Mouse (Mus musculus): ENCODE results near the gene Nyap1.
A peak's percentile ranks its signal among the peaks of the same experiment; 100 is the strongest.

Nyap1 gene

DNA sequence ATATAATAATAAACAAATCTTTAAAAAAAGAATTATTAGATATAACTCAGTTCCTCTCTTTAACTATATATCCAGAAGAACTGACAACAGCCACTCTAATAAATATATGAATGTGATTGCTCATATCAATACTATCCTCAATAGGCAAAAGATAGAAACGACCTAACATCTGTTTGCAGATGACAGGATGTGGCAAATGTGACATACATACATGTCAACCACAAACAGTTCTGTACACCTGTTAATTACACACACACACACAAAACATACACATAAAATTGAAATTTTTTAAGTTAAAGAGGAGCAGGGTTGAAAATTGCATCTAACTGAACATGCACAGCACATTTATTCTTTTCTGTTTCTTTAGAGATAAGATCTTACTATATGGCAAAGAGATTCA is 49.5 kb downstream of the Nyap1 start:
- DNase-seq: no peak

DNA sequence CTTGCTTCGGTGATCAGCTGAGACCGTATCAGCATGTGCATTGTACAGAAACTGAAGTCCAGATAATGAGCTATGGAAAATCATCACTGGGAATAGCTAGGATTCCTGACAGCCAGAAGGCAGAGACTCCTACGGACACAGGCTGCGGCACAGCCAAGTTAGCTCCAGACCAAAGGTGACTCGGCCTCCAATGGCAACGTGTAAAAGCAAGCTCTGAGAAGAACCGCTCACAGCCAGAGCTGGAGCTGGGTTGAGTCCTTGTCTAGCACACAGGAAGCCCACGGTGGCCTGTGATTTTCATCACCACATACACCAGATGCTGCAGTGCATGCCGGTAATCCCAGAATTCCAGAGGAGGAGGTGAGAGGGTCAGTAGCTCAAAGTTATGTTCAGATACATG is 50.9 kb downstream of the Nyap1 start:
- DNase-seq: no peak

DNA sequence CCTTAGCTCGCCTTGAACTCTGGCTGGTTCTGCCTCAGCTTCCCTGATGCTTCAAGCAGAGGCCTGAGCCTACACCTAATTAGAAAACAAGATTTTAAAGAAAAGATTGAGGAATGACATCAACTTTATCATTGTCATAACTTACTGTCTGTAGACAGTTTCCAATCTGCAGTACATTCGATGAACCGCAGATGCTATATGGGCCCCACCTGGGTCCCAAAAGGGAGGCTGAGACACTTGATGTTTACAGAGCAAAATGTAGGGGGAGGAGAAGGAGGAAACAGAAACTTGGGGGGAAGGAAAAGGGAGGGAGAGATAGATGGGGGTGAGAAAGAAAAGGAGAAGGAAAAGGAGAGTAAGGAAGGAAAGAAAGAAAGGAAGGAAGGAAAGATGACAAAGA is 51.4 kb downstream of the Nyap1 start:
- DNase-seq: no peak

DNA sequence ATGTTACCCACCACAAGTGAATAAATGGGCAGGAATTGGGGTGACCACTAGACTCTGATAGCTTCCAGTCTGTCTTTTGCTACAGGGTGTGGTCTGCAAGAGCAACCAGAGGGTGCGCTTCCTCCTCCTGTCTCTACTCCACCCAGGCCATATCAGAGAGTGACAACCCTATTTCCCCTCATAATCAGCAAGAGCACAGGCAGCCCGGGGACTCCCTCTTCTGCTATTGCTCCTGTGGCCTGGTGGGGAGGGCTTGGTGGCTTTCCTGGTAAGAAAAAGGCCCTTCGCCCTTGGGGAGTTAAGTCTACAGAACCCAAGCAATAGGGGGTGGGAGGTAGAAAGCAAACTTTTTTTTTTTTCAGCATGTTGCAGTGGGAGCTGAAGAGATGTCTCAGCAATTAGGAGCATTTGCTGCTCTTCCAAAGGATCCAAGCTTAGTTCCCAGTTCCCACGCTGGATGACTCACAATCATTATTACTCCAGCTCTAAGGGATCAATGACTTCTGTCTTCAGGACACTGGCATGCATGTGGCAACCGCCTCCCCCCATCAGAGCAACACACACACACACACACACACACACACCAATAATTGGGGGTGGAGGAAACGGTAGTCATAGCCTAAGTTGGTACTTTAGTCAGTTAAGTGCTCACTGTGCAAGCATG is 55.1 kb downstream of the Nyap1 start:
- no peak for DNase-seq

DNA sequence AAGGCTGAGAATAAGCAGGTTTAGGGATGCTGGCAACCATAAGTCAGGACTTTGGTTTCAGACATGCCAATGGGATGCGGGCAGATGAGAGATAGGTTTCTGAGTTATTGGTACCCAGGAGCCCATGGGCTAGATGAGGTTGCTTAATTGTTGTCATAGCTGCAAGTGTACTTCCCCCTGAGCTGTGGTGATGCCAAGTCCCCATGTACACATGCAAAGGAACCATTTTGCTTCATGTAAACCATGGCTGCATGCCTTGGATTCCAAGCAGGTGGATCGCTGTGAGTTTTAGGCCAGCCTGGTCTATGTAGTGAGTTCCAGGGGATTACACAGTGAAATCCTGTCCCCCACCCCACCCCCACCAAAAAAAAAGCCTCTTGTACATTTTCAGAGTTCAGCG is 55.8 kb downstream of the Nyap1 start:
- no peak for DNase-seq

DNA sequence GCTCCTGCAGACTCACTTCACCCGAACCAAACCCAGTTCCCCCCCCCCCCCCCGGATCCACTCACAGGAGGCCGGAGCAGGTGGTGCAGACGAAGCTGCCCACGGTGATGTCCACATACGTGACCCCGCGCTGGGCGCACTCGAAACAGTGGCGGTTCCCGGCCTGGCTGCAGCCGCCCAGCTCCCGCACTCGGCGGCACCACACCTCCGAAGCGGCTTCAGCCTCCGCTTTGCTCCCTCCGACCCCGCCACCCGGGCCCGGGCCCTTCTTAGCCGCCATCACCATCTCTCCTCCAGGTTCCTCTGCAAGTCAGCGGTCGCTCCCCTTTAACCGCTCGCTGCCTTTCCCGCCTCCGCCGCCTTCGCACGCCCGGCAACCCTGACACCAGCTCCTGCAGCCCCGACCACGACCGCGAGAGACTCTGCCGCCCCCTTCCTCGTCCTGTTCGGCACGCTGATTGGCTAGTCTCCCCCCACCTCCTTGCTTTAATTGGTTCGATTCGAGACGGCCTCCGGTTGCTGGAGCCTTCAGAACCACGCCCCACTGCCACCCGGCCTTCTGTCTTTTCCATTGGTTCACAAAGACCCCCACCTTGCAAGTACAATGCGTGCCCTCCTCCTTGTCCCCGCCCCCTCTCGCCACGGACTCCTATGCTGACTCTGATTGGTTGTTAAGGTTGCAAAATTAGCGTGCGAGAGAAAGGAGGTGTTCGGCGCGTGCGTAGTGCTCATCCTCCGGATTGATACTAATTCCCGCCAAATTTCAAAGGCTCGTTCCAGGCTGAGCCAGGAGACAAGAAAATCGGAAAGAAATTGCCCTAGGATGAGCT is 56.9 kb downstream of the Nyap1 start, which contains the start of gene Agfg2:
Gene Agfg2, minus strand, starts transcription at position 433 of the 830 bp plus-strand sequence.
- peak; percentile 99 to 100 for DNase-seq

DNA sequence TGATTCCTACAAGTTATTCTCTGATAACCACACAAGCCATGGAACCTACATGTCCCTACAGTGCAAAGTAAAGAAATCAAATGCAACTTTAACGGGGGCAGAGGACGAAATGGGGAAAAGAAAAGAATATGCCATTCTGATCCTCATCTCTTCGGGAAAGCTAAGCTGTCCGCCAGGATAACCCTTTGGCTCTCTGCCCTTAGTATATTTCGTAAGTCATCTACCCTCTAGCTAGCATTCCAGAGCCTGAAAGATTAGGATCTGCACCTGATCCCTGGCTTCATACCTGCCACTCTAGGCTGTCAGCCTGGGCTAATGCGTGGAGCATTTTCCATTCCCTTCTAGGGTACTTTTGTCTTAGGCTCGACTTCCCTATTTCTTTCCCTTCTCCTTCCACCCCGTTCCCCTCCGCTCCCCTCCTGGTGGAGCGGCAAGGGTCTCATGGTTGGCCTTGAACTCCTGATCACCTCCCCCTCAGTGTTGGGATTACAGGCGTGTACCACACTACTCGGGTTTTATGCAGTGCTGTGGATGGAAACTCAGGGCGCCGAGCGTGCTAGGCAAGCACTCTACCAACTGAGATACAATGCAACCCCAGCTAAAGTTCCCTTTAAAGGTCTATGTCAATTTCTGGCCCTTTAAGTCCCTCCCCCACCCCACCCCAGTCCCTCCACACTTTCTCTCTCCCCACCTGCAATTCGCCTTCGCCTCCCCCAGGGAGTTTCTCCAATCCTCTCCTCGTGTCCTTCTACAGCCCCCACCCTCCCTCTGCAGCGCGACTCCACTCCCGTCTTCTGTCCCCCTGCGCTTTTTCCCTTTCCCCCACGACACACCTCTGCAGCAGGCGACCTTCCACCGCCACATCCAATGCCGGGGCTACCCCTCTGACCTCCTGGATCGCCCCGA is 57.8 kb downstream of the Nyap1 start:
- DNase-seq: peak; percentile 28 to 52

DNA sequence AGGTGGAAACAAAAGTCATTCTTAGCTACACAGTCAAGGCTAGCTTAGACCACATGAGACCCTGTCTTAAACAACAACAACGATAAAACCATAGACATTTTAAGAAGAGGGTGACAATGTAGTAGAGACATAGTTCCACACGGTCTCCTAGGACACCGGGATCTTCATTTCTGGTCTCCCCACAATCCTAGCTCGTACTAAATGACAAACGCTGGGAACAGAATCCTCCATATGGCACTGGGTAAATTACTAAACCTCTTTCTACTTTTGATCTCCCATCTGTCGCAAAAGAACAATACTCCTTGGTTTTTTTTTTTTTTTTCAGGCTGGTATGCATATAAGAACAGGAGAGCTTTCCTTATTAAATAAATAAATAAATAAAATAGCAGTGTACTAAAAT is 58.9 kb downstream of the Nyap1 start:
- DNase-seq: no peak

All from kidney, adult 8-10 months (tissue).